Mouse (Mus musculus): ENCODE measurements around the gene Sh3bp2. TPM values are rescaled to one million over a fixed set of nuclear protein-coding genes. Genes with fewer than 3 reads are reported as not detected.

The Sh3bp2 gene
- polyA plus RNA-seq, 1 experiment, result 8.6 TPM

DNA sequence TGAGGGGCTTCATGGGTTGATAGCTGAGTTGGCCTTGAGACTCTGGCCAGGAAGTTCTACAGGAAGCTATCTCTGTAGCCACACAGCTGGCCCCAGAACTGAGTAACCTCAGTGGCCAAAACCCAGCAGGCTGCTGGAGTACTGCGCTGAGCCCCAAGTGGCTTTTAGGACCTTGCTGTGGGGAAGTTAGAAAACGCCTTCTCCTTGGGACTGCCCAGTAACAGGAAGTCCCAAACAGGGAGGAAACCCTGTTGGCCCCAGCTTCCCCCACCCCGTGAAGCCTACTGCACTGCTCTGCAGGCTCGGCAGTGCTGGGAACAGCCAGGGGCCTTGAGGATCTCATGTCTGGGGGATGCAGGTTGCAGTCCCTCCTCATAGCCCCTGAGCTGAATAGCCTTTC lies 17.5 kb downstream of the Sh3bp2 start:
- Histone ChIP-seq H3K4me3 (ENCODE audit: insufficient read depth, low read depth, low read length) (no peak overlapping the region), H3K27ac (ENCODE audit: insufficient read depth, low read depth, low read length) (no peak overlapping the region), H3K4me1 (ENCODE audit: control insufficient read depth, insufficient read depth, low read length) (no peaks in the 10 kb centered on the region), H3K36me3 (ENCODE audit: control insufficient read depth, insufficient read depth, low read length) (no peaks in the 10 kb centered on the region), H3K27me3 (replicated peaks; ENCODE audit: control insufficient read depth, insufficient read depth, low read length) (no peaks in the 10 kb centered on the region)
- WGBS, result 59% methylated on average over 4 of the region's 4 CpGs
- peak; percentile 10 for DNase-seq
- TF ChIP-seq CTCF (conservative IDR thresholded peaks at IDR 0.05; ENCODE audit: insufficient read depth, insufficient read length, low read depth, low read length), result no peak
- no peak for TF ChIP-seq POLR2A (IDR thresholded peaks at IDR 0.05; ENCODE audit: low read depth, low read length)

DNA sequence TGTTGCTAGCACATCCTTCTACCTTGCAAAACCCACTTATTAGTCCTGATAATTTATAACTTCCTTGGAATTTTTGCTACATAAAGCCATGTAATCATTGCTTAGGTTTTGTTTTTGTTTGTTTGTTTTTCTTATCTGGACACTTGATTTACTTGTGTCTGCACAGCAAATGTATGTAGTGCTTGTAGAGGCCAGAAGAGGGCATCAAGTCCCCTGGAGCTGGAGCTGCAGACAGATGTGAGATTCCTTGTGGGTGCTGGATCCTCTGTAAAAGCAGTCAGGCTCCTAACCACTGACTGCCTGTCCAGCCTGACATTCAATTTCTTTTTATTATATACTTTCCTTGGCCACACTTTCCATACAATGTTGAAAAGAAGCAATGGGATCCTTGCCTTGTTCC lies 21.8 kb downstream of the Sh3bp2 start:
- Histone ChIP-seq H3K27ac (ENCODE audit: insufficient read depth, low read depth, low read length) (no peak overlapping the region), H3K27me3 (replicated peaks; ENCODE audit: control insufficient read depth, insufficient read depth, low read length) (no peaks in the 10 kb centered on the region), H3K4me3 (ENCODE audit: insufficient read depth, low read depth, low read length) (no peak overlapping the region), H3K4me1 (ENCODE audit: control insufficient read depth, insufficient read depth, low read length) (0 out of 2 replicates have a peak, but pooled peaks cover 3% of the 10 kb centered on the region), H3K36me3 (ENCODE audit: control insufficient read depth, insufficient read depth, low read length) (no peaks in the 10 kb centered on the region)
- TF ChIP-seq CTCF (conservative IDR thresholded peaks at IDR 0.05; ENCODE audit: insufficient read depth, insufficient read length, low read depth, low read length), result peak; percentile 67
- TF ChIP-seq POLR2A (IDR thresholded peaks at IDR 0.05; ENCODE audit: low read depth, low read length), result no peak
- DNase-seq, result peak; percentile 60

GRCm38 (mm10) chr5:34549135-34549482 lies 23.5 kb downstream of the Sh3bp2 start:
- TF ChIP-seq POLR2A (IDR thresholded peaks at IDR 0.05; ENCODE audit: low read depth, low read length) (no peak), CTCF (conservative IDR thresholded peaks at IDR 0.05; ENCODE audit: insufficient read depth, insufficient read length, low read depth, low read length) (no peak)
- DNase-seq, result no peak
- Histone ChIP-seq H3K36me3 (ENCODE audit: control insufficient read depth, insufficient read depth, low read length) (no peaks in the 10 kb centered on the region), H3K27ac (ENCODE audit: insufficient read depth, low read depth, low read length) (no peak overlapping the region), H3K27me3 (replicated peaks; ENCODE audit: control insufficient read depth, insufficient read depth, low read length) (no peaks in the 10 kb centered on the region), H3K4me1 (ENCODE audit: control insufficient read depth, insufficient read depth, low read length) (0 out of 2 replicates have a peak, but pooled peaks cover 3% of the 10 kb centered on the region), H3K4me3 (ENCODE audit: insufficient read depth, low read depth, low read length) (peak overlapping the region; percentile 66)
- 20% methylated on average over 8 of the region's 8 CpGs for WGBS

GRCm38 (mm10) chr5:34549483-34550221 lies 24.0 kb downstream of the Sh3bp2 start:
- WGBS, result 5% methylated on average over 49 of the region's 49 CpGs
- no peaks in the 10 kb centered on the region for H3K36me3 ChIP-seq (ENCODE audit: control insufficient read depth, insufficient read depth, low read length)
- TF ChIP-seq CTCF (conservative IDR thresholded peaks at IDR 0.05; ENCODE audit: insufficient read depth, insufficient read length, low read depth, low read length) (no peak), POLR2A (IDR thresholded peaks at IDR 0.05; ENCODE audit: low read depth, low read length) (no peak)
- no peaks in the 10 kb centered on the region for H3K27me3 ChIP-seq (replicated peaks; ENCODE audit: control insufficient read depth, insufficient read depth, low read length)
- DNase-seq, result peak; percentile 31
- peak overlapping the region; percentile 66 for H3K4me3 ChIP-seq (ENCODE audit: insufficient read depth, low read depth, low read length)
- H3K4me1 ChIP-seq (ENCODE audit: control insufficient read depth, insufficient read depth, low read length), result 0 out of 2 replicates have a peak, but pooled peaks cover 3% of the 10 kb centered on the region
- H3K27ac ChIP-seq (ENCODE audit: insufficient read depth, low read depth, low read length), result no peak overlapping the region

DNA sequence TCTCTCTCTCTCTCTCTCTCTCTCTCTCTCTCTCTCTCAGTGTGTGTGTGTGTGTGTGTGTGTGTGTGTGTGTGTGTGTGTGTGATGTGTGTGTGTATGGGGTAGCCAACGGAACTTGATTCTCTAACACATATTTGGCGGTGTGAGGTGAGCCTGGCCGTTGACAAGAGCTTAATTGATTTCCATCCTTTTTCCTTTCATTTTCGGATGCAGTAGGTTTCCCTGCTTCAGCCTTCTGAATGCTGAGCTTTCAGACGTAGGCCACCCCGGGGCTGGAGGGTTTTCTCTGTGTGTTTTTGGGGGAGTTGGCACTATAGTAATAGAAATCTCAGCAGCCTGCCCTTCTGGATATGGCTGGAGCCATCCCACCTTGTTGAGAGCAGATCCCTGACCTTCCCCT lies 24.6 kb downstream of the Sh3bp2 start:
- Histone ChIP-seq H3K27me3 (replicated peaks; ENCODE audit: control insufficient read depth, insufficient read depth, low read length) (no peaks in the 10 kb centered on the region), H3K27ac (ENCODE audit: insufficient read depth, low read depth, low read length) (no peak overlapping the region), H3K36me3 (ENCODE audit: control insufficient read depth, insufficient read depth, low read length) (no peaks in the 10 kb centered on the region), H3K4me1 (ENCODE audit: control insufficient read depth, insufficient read depth, low read length) (0 out of 2 replicates have a peak, but pooled peaks cover 3% of the 10 kb centered on the region), H3K4me3 (ENCODE audit: insufficient read depth, low read depth, low read length) (no peak overlapping the region)
- DNase-seq, result no peak
- WGBS, result 40% methylated on average over 6 of the region's 6 CpGs
- TF ChIP-seq POLR2A (IDR thresholded peaks at IDR 0.05; ENCODE audit: low read depth, low read length) (no peak), CTCF (conservative IDR thresholded peaks at IDR 0.05; ENCODE audit: insufficient read depth, insufficient read length, low read depth, low read length) (no peak)

GRCm38 (mm10) chr5:34551821-34552220 lies 26.2 kb downstream of the Sh3bp2 start:
- 90% methylated on average over 4 of the region's 4 CpGs for WGBS
- no peak for DNase-seq
- Histone ChIP-seq H3K4me3 (ENCODE audit: insufficient read depth, low read depth, low read length) (no peak overlapping the region), H3K4me1 (ENCODE audit: control insufficient read depth, insufficient read depth, low read length) (0 out of 2 replicates have a peak, but pooled peaks cover 3% of the 10 kb centered on the region), H3K27ac (ENCODE audit: insufficient read depth, low read depth, low read length) (no peak overlapping the region), H3K27me3 (replicated peaks; ENCODE audit: control insufficient read depth, insufficient read depth, low read length) (no peaks in the 10 kb centered on the region), H3K36me3 (ENCODE audit: control insufficient read depth, insufficient read depth, low read length) (no peaks in the 10 kb centered on the region)
- TF ChIP-seq CTCF (conservative IDR thresholded peaks at IDR 0.05; ENCODE audit: insufficient read depth, insufficient read length, low read depth, low read length), result no peak
- no peak for TF ChIP-seq POLR2A (IDR thresholded peaks at IDR 0.05; ENCODE audit: low read depth, low read length)

- 100% methylated on average over 1 of the region's 1 CpGs for WGBS
- TF ChIP-seq POLR2A (IDR thresholded peaks at IDR 0.05; ENCODE audit: low read depth, low read length) (no peak), CTCF (conservative IDR thresholded peaks at IDR 0.05; ENCODE audit: insufficient read depth, insufficient read length, low read depth, low read length) (no peak)
Observed at GRCm38 (mm10) chr5:34563854-34564253, 38.2 kb downstream of the Sh3bp2 start.

More at GRCm38 (mm10) chr5:34563854-34564253, 38.2 kb downstream of the Sh3bp2 start:
- Histone ChIP-seq H3K27ac (ENCODE audit: insufficient read depth, low read depth, low read length) (no peak overlapping the region), H3K4me1 (ENCODE audit: control insufficient read depth, insufficient read depth, low read length) (no peaks in the 10 kb centered on the region; the same call in 1 of the 2 replicates), H3K4me3 (ENCODE audit: insufficient read depth, low read depth, low read length) (no peak overlapping the region), H3K36me3 (ENCODE audit: control insufficient read depth, insufficient read depth, low read length) (no peaks in the 10 kb centered on the region), H3K27me3 (replicated peaks; ENCODE audit: control insufficient read depth, insufficient read depth, low read length) (no peaks in the 10 kb centered on the region)
- DNase-seq, result no peak
